Mouse (Mus musculus) liver, embryonic 12.5 days (tissue): ENCODE measurements around the gene 9630041A04Rik. TPM values are rescaled to one million over a fixed set of nuclear protein-coding genes. Genes with fewer than 3 reads are reported as not detected.

Experiments
- ATAC-seq: fragments of 200-750 bp; cut with Nextera tagmentation; 2 replicates; pipeline ENCODE4 v1.8.0; 2017; ENCODE audit warnings: moderate number of reproducible peaks, mild to moderate bottlenecking, moderate library complexity
- H3K27ac ChIP-seq: fragments of 300-500 bp; sonication (generic); 2 replicates; pipeline ENCODE4 v1.5.1; 2016; ENCODE audit warnings: mild to moderate bottlenecking
- H3K27me3 ChIP-seq: fragments of 300-500 bp; sonication (generic); replicated peaks from 2 replicates; pipeline ENCODE4 v1.6.1; 2016; ENCODE audit warnings: mild to moderate bottlenecking, moderate library complexity
- H3K36me3 ChIP-seq: fragments of 300-500 bp; sonication (generic); 2 replicates; pipeline ENCODE4 v1.6.1; 2016; ENCODE audit warnings: mild to moderate bottlenecking, moderate library complexity
- H3K4me1 ChIP-seq: fragments of 300-500 bp; sonication (generic); 2 replicates; pipeline ENCODE4 v1.6.1; 2016
- H3K4me2 ChIP-seq: fragments of 300-500 bp; sonication (generic); 2 replicates; pipeline ENCODE4 v1.6.1; 2016; ENCODE audit warnings: mild to moderate bottlenecking, moderate library complexity
- H3K4me3 ChIP-seq: fragments of 300-500 bp; sonication (generic); 2 replicates; pipeline ENCODE4 v1.5.1; 2016; ENCODE audit warnings: mild to moderate bottlenecking, moderate library complexity
- H3K9ac ChIP-seq: fragments of 300-500 bp; sonication (generic); 2 replicates; pipeline ENCODE4 v1.6.1; 2016; ENCODE audit warnings: mild to moderate bottlenecking, moderate library complexity
- H3K9me3 ChIP-seq: fragments of 300-500 bp; sonication (generic); replicated peaks from 2 replicates; pipeline ENCODE4 v1.6.1; 2016; ENCODE audit warnings: mild to moderate bottlenecking, moderate library complexity
- WGBS: fragments of 180-500 bp; shearing (Covaris S2); methylation state at CpG from one replicate; pipeline ENCODE4 v1.1.7; 2016; ENCODE audit not compliant: insufficient replicate concordance; 5-methylcytosine and 5-hydroxymethylcytosine counted together
- polyA plus RNA-seq: library from polyadenylated mRNA; unstranded; fragments of >200 nt; fragmentation: Nextera tagmentation; extraction: Ambion mirVana; gene quantifications from 2 replicates; pipeline ENCODE4 v1.2.1, GENCODE M21; 2016

The 9630041A04Rik gene
- not detected in 2 replicates for polyA plus RNA-seq

DNA sequence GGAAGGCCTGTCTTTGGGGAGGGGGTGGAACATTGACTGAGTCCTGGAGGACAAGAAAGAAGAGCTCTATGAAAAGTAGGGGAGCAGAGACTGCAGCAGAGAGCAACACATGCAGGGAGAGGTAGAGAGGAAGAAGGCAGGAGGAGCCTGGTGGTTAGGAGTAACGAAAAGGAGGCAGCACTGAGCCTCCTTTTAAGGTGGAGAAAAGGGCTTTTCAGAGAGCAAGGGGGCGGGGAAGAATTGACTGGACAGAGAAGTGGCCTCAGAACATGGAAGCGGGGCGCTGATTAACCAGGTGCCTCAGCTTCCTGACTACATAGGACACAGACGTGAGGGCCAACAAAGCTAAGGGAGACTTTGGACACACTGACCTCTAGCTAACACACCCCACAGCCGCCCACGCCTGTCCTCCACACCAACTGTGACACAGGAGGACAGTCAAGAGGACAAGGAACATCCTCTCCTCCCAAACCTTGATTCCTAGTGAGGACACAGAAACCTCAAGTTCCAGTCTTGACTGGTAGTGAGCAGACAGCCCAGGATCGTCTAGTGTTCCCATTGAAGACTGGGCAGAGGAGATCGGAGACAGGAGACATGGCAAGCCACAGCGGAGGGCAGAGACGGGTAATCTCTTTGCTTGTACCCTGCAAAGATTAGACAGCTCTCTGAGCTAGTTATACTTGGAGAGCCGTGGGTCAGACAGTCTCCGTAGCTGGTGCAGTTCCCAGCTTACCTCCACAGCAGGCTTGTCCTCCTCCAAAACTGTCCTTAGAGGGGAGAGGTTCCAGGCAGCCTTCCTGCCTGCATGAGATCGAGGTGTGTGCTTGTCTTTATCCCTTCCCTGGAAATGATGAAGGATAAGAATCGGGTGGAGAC lies at the start of gene 9630041A04Rik:
Gene 9630041A04Rik (plus strand): TSS at position 246 of the 876 bp plus-strand sequence.
- WGBS: 65% methylated on average over 15 of the region's 15 CpGs

DNA sequence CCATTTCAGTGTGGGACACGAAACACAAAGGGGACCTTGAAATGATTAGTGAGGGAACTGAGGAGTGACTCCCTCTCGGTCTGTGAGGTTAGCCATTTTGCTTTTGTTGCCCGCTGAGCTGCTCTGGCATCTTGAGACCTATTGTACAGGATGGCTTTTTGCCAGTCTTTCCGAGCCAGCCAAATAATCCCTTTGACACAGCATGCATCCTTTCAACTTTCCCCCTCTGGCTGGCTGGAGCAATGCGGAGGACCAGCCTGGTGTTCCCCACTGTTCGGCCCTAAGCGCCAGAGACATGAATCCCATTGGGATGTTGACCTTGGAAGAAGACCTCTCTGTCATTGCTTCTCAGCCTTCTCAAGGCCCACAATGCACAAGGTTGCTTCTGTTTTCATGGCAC lies 37.7 kb upstream of the 9630041A04Rik start:
- Histone ChIP-seq H3K9me3 (no peaks in the 10 kb centered on the region), H3K4me2 (no peak overlapping the region), H3K27me3 (no peaks in the 10 kb centered on the region), H3K9ac (no peak overlapping the region), H3K36me3 (no peaks in the 10 kb centered on the region), H3K4me3 (no peak overlapping the region), H3K4me1 (no peaks in the 10 kb centered on the region), H3K27ac (no peak overlapping the region)
- WGBS: 76% methylated on average over 7 of the region's 7 CpGs
- no peak for ATAC-seq

More for the DNA sequence above, at the start of gene 9630041A04Rik:
- Histone ChIP-seq H3K4me3 (no peak within 1 kb of the TSS), H3K27ac (no peak within 1 kb of the TSS), H3K9ac (no peak within 1 kb of the TSS), H3K9me3 (0 out of 2 replicates have a peak, but pooled peaks cover 2% of the 10 kb centered on the region), H3K36me3 (no peaks in the 10 kb centered on the region), H3K27me3 (no peaks in the 10 kb centered on the region), H3K4me2 (no peak within 1 kb of the TSS), H3K4me1 (no peaks in the 10 kb centered on the region)
- ATAC-seq: no peak

DNA sequence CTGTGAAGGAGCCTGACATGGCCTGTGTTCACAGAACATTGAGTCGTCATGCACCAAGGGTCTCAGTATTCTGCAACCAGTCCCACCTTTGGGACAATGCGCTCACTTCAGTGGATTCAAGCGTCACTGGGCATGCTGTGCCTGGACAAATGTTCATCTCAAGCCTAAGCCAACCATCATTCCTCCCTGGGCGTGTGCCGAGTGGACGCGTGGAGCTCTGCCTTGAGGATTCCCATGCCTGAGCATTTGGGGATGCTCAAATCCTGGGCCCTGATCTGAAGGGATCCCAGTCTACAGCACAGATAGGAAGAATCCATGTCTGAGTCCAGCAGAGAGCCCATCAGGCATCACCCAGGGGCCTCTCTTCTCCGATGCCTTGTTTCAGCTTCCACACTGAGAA lies 36.0 kb upstream of the 9630041A04Rik start:
- Histone ChIP-seq H3K9ac (no peak overlapping the region), H3K27ac (no peak overlapping the region), H3K36me3 (no peaks in the 10 kb centered on the region), H3K4me1 (no peaks in the 10 kb centered on the region), H3K27me3 (no peaks in the 10 kb centered on the region), H3K4me3 (no peak overlapping the region), H3K4me2 (no peak overlapping the region), H3K9me3 (no peaks in the 10 kb centered on the region)
- ATAC-seq: no peak
- 80% methylated on average over 8 of the region's 8 CpGs for WGBS

DNA sequence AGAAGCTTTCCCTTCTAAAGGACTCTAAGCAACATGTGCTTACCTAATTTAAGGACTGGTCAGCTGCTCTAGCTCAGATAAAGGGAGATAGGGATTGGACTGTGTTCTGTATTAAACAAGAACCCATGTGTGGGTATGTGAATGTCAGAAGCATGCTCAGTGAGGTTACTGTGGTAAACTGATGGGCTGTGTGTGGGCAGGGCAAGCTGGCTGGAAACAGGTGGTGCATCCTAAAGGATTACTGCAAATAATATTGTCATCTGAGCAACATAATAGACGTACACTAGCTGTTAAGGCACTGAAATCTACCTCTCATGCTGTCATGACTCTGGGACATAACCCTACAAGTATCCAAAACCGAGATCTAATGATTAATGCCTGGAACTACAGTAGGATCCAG lies 28.0 kb upstream of the 9630041A04Rik start:
- no peak overlapping the region for H3K4me2 ChIP-seq
- H3K9me3 ChIP-seq: no peaks in the 10 kb centered on the region
- no peak for ATAC-seq
- WGBS: 40% methylated on average over 2 of the region's 2 CpGs
- H3K4me1 ChIP-seq: no peaks in the 10 kb centered on the region
- H3K4me3 ChIP-seq: no peak overlapping the region
- H3K36me3 ChIP-seq: no peaks in the 10 kb centered on the region
- no peaks in the 10 kb centered on the region for H3K27me3 ChIP-seq
- H3K9ac ChIP-seq: no peak overlapping the region
- H3K27ac ChIP-seq: no peak overlapping the region

DNA sequence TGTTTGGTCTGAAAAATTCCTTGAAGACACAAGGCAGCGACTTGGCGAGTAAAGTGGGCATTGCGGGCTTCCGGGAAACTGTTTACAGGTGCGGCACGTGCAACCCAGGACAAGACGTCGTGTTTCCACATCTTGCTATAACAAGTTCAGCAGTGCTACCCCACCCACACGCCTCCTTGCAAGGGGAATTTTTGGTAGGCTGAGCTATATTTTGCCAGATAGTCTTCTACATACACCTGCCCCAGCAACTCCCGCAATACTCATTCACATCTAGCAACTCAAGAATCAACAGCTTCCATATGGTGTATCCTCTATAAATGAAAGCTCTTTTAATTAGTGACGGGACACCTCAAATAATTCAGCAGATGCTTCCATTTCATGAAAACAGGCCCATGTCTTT lies 20.5 kb upstream of the 9630041A04Rik start:
- Histone ChIP-seq H3K4me1 (no peaks in the 10 kb centered on the region), H3K27me3 (no peaks in the 10 kb centered on the region), H3K9me3 (no peaks in the 10 kb centered on the region), H3K27ac (no peak overlapping the region), H3K9ac (no peak overlapping the region), H3K4me2 (no peak overlapping the region), H3K4me3 (no peak overlapping the region), H3K36me3 (no peaks in the 10 kb centered on the region)
- ATAC-seq: no peak
- WGBS: 80% methylated on average over 11 of the region's 11 CpGs

DNA sequence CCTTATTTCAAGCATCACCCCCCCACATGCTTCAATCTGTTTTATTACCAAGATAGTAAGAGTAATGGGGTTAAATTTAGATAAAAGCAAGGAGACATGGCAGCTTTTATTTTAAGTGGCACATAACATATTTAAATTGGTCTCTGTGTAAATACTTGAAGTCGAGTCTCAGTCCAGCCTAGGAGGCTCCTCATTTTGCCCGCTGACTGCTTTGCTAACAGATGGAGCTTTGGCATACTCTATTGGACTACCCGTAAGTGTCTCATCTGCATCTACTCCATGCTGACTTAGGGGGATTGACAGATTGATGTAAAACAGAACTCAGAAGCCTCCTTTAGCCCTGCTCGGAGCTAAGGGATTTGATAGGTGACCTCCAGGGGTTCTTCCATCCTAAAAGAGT lies 17.7 kb upstream of the 9630041A04Rik start:
- H3K27me3 ChIP-seq: no peaks in the 10 kb centered on the region
- no peaks in the 10 kb centered on the region for H3K36me3 ChIP-seq
- ATAC-seq: no peak
- WGBS: 54% methylated on average over 4 of the region's 4 CpGs
- no peak overlapping the region for H3K27ac ChIP-seq
- no peak overlapping the region for H3K4me2 ChIP-seq
- no peak overlapping the region for H3K4me3 ChIP-seq
- no peaks in the 10 kb centered on the region for H3K4me1 ChIP-seq
- H3K9me3 ChIP-seq: no peaks in the 10 kb centered on the region
- no peak overlapping the region for H3K9ac ChIP-seq

DNA sequence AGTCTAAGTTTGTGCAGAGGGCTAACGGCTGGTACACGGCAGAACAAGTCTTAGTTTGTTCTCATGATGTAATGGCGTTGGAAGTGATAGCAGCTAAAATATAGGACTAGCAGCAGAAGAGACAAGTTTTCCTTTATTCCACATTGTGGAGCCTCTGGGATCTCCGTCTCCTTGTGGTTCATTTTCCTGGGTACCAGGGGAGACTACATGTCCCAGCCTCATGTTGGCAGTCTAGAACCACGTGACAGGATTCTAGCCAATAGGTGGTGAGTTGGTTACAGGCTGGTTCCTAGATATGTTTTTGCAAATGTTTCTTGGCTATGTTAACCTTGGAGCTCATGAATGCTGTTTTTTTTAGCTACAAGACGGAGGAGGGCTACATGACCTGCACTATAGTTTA lies 15.9 kb upstream of the 9630041A04Rik start:
- no peak overlapping the region for H3K4me3 ChIP-seq
- no peak for ATAC-seq
- H3K9me3 ChIP-seq: no peaks in the 10 kb centered on the region
- no peak overlapping the region for H3K27ac ChIP-seq
- no peaks in the 10 kb centered on the region for H3K4me1 ChIP-seq
- H3K9ac ChIP-seq: no peak overlapping the region
- no peaks in the 10 kb centered on the region for H3K27me3 ChIP-seq
- WGBS: 64% methylated on average over 6 of the region's 6 CpGs
- H3K4me2 ChIP-seq: no peak overlapping the region
- no peaks in the 10 kb centered on the region for H3K36me3 ChIP-seq

DNA sequence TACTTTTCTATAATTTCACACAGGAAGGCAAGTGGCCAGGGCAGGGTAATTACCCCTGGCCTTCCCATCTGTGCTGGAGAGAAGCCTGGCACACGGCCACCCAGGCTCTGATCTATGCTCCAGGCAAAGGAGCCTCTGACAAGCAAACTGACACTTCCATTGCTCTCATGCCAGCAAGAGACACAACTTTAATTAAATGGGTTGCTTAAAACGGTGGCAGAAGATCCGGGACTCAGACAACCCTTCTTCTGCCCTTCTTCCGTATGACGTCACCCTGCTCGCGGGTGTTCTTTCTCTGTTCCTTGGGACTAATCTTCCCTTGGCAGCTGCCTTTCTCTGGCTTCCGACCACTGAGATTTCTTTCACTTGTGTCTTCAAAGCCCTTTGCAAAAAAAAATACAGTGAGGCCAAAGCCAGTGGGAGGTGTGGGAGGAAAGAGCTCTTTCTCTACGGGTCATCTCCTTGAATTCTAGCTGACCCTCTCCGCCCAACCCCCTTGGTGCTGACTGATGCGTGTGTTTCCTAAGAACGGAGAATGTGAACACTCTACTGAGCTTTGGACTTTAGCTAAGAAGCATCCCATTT lies 932 bp downstream of the 9630041A04Rik start:
- H3K36me3 ChIP-seq: no peaks in the 10 kb centered on the region
- no peak overlapping the region for H3K4me3 ChIP-seq
- H3K4me1 ChIP-seq: no peaks in the 10 kb centered on the region
- 0 out of 2 replicates have a peak, but pooled peaks cover 2% of the 10 kb centered on the region for H3K9me3 ChIP-seq
- 66% methylated on average over 12 of the region's 12 CpGs for WGBS
- no peak overlapping the region for H3K4me2 ChIP-seq
- H3K9ac ChIP-seq: no peak overlapping the region
- ATAC-seq: no peak
- H3K27me3 ChIP-seq: no peaks in the 10 kb centered on the region
- no peak overlapping the region for H3K27ac ChIP-seq

DNA sequence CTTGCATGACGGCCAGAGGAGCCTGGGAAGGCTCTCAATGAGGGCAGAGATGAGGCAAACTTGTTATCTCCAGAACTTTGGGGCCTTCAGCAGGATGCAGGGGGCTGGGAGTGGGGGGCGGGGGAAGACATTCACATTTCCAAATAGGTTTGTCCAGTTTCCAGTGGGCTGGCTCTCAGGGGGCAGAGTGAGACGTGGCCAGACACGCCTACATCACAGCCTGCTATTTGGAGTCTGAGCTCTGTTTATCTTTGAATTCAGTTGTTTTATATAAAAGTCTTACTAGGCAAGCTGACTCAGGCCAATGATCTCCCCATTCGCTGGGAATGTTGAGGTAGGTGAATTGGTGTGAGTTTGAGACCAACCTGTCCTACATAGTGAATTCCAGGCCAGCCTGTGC lies 1.5 kb downstream of the 9630041A04Rik start:
- Histone ChIP-seq H3K9me3 (0 out of 2 replicates have a peak, but pooled peaks cover 2% of the 10 kb centered on the region), H3K36me3 (no peaks in the 10 kb centered on the region), H3K4me2 (no peak overlapping the region), H3K27me3 (no peaks in the 10 kb centered on the region), H3K9ac (no peak overlapping the region), H3K4me3 (no peak overlapping the region), H3K27ac (no peak overlapping the region), H3K4me1 (no peaks in the 10 kb centered on the region)
- no peak for ATAC-seq
- 67% methylated on average over 5 of the region's 5 CpGs for WGBS

DNA sequence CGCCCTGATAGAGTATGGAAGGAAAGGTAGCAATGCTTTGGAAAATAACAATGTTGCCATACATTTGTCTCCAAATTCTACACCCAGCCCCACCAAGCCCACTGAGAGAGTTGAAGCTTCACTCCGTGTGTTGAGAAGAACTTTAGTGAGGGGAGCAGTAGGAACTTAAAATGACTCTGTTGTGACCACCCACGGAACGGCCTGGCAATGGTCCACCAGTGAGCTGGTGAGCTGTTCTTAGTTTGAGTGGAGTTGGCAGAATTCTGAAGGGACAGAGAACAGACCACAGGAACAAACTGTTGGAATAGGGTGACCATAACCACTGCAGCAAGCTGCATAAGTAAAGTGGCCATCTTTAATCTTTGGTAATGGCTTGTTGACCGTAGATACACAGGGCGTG lies 7.0 kb downstream of the 9630041A04Rik start:
- 69% methylated on average over 6 of the region's 6 CpGs for WGBS
- no peaks in the 10 kb centered on the region for H3K36me3 ChIP-seq
- no peak overlapping the region for H3K4me2 ChIP-seq
- no peaks in the 10 kb centered on the region for H3K27me3 ChIP-seq
- no peaks in the 10 kb centered on the region for H3K9me3 ChIP-seq
- H3K4me3 ChIP-seq: no peak overlapping the region
- no peak for ATAC-seq
- H3K4me1 ChIP-seq: no peaks in the 10 kb centered on the region
- H3K9ac ChIP-seq: no peak overlapping the region
- H3K27ac ChIP-seq: no peak overlapping the region

DNA sequence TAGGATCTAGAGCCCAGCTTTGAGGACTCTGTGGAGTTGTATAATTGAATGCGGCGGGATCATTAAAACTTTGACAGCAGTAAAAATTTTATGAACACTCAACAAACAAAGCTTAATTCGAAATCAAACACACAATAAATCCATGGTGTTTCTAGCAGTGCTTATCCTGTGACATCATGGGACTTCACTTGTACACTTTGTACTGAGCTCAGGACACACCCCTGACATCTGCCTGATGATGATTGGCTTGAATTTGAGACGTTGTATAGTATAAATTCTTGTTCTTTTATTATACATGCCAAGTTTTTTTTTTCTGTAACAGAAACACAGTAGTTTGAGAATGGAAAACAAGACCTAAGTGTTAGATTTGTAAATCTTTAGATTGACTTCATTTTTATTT lies 8.4 kb downstream of the 9630041A04Rik start:
- ATAC-seq: no peak
- Histone ChIP-seq H3K27ac (no peak overlapping the region), H3K9me3 (no peaks in the 10 kb centered on the region), H3K36me3 (no peaks in the 10 kb centered on the region), H3K9ac (no peak overlapping the region), H3K4me2 (no peak overlapping the region), H3K4me1 (no peaks in the 10 kb centered on the region), H3K27me3 (no peaks in the 10 kb centered on the region), H3K4me3 (no peak overlapping the region)
- 63% methylated on average over 4 of the region's 4 CpGs for WGBS

DNA sequence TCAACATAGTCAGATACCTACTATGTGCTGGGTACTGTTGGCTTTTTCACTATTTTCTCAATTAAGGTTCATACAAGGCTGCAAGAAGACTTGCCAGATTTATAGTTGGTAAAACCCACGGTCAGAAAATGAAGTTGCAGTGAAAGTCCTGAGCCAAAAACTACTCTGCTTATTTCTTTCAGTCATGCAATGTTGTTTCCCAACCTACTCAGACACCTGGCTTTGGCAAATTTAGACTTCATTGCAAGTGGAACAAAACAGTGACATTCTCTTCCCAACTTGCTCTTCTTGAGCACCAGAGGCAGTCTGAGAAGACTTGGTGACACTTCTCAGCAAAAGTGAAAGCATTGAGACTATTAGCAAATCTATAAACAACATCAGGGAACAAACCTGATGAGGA lies 13.7 kb downstream of the 9630041A04Rik start:
- no peak for ATAC-seq
- Histone ChIP-seq H3K27ac (no peak overlapping the region), H3K4me3 (no peak overlapping the region), H3K9ac (no peak overlapping the region), H3K27me3 (no peaks in the 10 kb centered on the region), H3K9me3 (no peaks in the 10 kb centered on the region), H3K36me3 (no peaks in the 10 kb centered on the region), H3K4me1 (no peaks in the 10 kb centered on the region), H3K4me2 (no peak overlapping the region)
- WGBS: 66% methylated on average over 1 of the region's 1 CpGs
